Mouse (Mus musculus): ENCODE measurements at regions not wholly inside any gene's neighbourhood (a gene's known extent, or its start where the extent isn't known, plus 50 kb on each side); places are given as distances from the start of the nearest gene placed in this dataset.

DNA sequence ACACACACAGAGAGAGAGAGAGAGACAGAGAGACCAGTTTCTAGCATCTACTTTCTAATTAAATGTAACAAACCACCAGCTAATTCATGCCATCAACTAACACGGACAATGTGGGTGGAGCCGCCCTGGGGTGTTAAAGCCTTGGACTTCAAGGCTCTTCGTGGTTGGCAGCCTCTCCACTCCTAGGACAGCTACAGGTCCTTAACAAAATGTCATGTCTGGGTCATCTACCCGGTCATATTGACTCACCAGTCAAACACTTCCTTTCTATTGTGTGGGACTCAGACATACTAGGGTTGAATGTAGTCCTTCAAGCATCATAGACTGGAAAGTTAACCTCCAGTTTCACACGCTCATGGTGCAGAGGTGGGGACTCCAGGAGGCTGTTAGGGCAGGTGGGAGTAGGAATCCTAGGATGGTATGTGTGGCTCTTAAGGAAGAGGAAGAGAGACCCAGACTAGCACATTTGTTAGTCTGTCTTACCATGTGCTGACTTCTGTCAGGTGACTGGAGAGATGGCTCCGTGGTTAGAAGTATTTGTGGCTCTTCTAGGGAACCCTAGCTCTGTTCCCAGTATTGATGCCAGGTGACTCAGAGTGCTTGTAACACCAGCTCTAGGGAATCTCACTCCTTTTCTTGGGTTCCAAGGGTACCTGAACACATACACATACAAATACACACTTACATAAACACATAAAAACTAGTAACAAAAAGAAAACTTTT, 155.7 kb upstream of the Rreb1 start:
- ATAC-seq (replicated peaks; ENCODE audit: low FRiP score, low read depth): no peak
- no peak for DNase-seq (ENCODE audit: low spot score)
- Histone ChIP-seq H3K4me1 (replicated peaks; ENCODE audit: insufficient read depth, low read length) (peaks cover 9% of the 10 kb centered on the region), H3K9ac (ENCODE audit: low read depth, low read length) (no peak overlapping the region), H3K4me3 (replicated peaks; ENCODE audit: low read depth, low read length) (no peak overlapping the region), H3K9me3 (replicated peaks; ENCODE audit: low read length) (no peaks in the 10 kb centered on the region), H3K36me3 (ENCODE audit: insufficient read depth, low read length) (no peaks in the 10 kb centered on the region), H3K4me2 (ENCODE audit: low read length) (no peak overlapping the region), H3K27ac (no peak overlapping the region), H3K27me3 (ENCODE audit: insufficient read depth, low read length) (no peaks in the 10 kb centered on the region)
- no peak for TF ChIP-seq CTCF (IDR thresholded peaks at IDR 0.05; ENCODE audit: low read depth)
- 47% methylated on average over 6 of the region's 6 CpGs for WGBS

DNA sequence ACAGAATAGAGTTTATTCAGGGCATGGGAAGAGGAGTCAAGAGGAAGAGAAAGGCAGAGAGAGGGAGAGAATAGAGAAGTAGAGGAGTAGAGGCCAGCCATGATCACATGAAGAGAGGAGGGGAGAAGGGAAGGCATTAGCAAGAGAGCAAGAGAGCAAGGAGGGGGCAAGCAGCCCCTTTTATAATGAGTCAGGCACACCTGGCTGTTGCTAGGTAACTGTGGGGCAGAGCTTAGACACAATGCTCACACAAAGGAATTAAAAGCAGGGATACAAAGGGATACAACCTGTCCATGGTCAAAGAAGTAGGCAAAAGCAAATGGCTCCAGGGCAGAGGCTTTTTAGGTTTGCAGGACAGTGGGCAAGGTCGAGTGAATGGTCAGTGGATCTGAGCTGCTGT, 153.5 kb upstream of the Rreb1 start:
- WGBS: 65% methylated on average over 1 of the region's 1 CpGs
- ATAC-seq (replicated peaks; ENCODE audit: low FRiP score, low read depth) (no peak), DNase-seq (ENCODE audit: low spot score) (no peak)
- Histone ChIP-seq H3K36me3 (ENCODE audit: insufficient read depth, low read length) (no peaks in the 10 kb centered on the region), H3K4me3 (replicated peaks; ENCODE audit: low read depth, low read length) (no peak overlapping the region), H3K9ac (ENCODE audit: low read depth, low read length) (no peak overlapping the region), H3K4me1 (replicated peaks; ENCODE audit: insufficient read depth, low read length) (peaks cover 8% of the 10 kb centered on the region), H3K9me3 (replicated peaks; ENCODE audit: low read length) (no peaks in the 10 kb centered on the region), H3K27ac (no peak overlapping the region), H3K27me3 (ENCODE audit: insufficient read depth, low read length) (no peaks in the 10 kb centered on the region), H3K4me2 (ENCODE audit: low read length) (no peak overlapping the region)
- TF ChIP-seq CTCF (IDR thresholded peaks at IDR 0.05; ENCODE audit: low read depth): no peak

DNA sequence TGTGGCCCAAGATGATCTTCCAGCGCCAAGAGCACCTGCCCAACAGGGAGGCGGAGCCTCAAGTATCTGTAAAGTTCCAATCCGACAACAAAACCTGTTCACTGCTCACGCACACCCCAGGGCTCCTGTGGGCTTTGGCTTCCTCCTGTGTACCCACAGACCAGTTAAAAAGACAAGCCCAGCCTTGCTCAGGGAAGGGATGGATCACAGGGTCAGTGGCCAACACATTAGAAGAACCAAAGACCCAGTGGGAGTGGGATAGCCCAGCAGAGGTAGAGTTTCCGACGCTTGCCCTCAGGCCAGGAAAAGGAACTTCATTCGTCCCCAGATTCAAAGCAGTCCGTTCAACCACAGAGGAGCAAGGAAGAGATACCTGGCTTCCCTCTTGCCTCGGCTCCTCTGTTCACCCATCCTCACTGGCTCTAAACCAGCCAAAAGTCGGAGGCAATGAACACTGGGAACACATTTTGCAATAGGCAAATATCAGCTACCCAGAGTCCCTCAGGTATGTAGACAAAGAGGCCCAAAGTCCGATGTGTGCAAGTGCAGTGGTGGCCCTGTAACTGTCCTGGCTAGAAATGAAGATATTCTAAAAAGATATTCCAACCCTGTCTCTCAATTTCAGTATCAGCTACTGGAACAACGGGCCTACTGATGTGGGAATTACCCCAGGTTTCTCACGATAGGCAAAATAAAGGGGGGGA, 152.5 kb upstream of the Rreb1 start:
- Histone ChIP-seq H3K36me3 (ENCODE audit: insufficient read depth, low read length) (no peaks in the 10 kb centered on the region), H3K27me3 (ENCODE audit: insufficient read depth, low read length) (no peaks in the 10 kb centered on the region), H3K4me1 (replicated peaks; ENCODE audit: insufficient read depth, low read length) (no peaks in the 10 kb centered on the region), H3K27ac (no peak overlapping the region), H3K9me3 (replicated peaks; ENCODE audit: low read length) (no peaks in the 10 kb centered on the region), H3K9ac (ENCODE audit: low read depth, low read length) (no peak overlapping the region), H3K4me2 (ENCODE audit: low read length) (no peak overlapping the region), H3K4me3 (replicated peaks; ENCODE audit: low read depth, low read length) (no peak overlapping the region)
- TF ChIP-seq CTCF (IDR thresholded peaks at IDR 0.05; ENCODE audit: low read depth): no peak
- DNase-seq (ENCODE audit: low spot score): no peak
- ATAC-seq (replicated peaks; ENCODE audit: low FRiP score, low read depth): no peak
- 89% methylated on average over 13 of the region's 13 CpGs for WGBS

DNA sequence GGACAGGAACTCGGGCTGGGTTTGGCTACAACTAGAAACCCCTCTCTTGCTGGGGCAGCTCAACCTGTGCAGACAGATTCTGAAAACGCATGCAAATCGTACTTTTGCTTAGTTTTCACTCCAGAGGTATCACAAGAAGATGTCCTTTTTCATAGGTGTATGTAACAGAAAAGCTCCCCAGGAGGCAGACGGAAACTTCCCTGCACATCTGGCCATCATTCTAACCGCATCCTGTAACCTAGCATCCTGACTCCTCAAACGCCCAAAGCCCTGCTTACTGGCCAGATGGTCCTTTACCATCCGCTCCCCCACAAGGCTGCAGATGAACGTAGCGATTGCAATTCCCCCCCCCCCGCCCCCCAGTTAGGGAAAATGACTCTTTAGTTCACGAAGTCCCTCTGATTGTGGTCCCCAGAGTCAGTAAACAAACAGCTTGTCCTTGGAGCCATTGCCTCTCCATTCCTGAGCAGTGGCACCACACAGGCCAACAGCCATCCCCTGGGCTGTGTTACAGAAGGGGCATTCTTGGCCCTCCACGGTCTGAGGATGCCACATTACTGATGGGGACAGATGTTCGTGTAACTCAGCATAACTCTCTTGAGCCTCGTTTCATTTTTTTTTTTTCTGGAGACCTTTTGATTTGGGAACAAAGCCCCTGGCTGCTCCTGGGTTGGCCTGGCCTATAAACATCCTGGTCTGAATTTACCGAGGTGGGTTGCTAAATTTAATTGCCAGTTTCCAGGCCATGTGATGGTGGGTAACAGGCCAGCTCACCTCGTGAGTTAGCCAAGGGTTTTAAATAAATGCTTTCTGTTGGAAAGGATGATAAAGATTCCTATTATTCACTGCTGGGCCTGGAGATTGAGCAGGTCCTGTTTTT, 149.6 kb upstream of the Rreb1 start:
- 58% methylated on average over 16 of the region's 16 CpGs for WGBS
- no peak for ATAC-seq (replicated peaks; ENCODE audit: low FRiP score, low read depth)

DNA sequence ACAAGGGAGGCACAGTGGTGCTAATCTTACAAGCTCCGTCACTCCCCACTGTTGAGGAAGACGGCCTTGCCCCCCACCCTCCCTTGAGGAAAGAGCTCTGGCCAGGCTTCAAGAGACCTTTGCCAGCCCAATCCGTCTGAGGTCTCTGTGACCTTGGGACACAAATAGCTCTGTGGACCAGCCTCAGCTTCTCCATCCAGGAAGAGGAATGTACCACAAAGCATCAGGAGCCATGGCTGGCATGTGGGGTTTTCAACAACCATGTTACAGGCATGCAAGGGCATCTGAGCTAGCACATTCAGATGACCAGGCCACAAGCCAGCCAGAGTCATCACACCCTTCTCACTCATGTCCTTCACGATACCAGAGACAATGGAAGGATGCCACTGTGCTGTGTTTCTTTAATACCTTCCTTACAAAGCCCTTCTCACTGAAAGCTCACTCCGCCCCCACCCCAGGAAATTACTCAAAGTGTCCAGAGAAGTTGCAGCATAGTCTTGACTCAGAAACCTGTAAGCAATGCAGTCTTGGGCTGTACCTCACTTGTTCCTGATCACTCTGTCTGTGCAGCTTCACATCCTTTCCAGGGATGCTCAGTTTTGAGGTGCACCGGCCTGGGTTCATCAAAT, 148.8 kb upstream of the Rreb1 start:
- ATAC-seq (replicated peaks; ENCODE audit: low FRiP score, low read depth) (no peak), DNase-seq (ENCODE audit: low spot score) (no peak)
- H3K4me3 ChIP-seq (replicated peaks; ENCODE audit: low read depth, low read length): no peak overlapping the region
- H3K9me3 ChIP-seq (replicated peaks; ENCODE audit: low read length): no peaks in the 10 kb centered on the region
- no peaks in the 10 kb centered on the region for H3K36me3 ChIP-seq (ENCODE audit: insufficient read depth, low read length)
- no peak for TF ChIP-seq CTCF (IDR thresholded peaks at IDR 0.05; ENCODE audit: low read depth)
- H3K27ac ChIP-seq: no peak overlapping the region
- WGBS: 73% methylated on average over 6 of the region's 6 CpGs
- no peak overlapping the region for H3K9ac ChIP-seq (ENCODE audit: low read depth, low read length)
- no peak overlapping the region for H3K4me2 ChIP-seq (ENCODE audit: low read length)
- no peaks in the 10 kb centered on the region for H3K4me1 ChIP-seq (replicated peaks; ENCODE audit: insufficient read depth, low read length)
- H3K27me3 ChIP-seq (ENCODE audit: insufficient read depth, low read length): no peaks in the 10 kb centered on the region

More for the DNA sequence above, 149.6 kb upstream of the Rreb1 start:
- TF ChIP-seq CTCF (IDR thresholded peaks at IDR 0.05; ENCODE audit: low read depth): no peak
- Histone ChIP-seq H3K36me3 (ENCODE audit: insufficient read depth, low read length) (no peaks in the 10 kb centered on the region), H3K4me3 (replicated peaks; ENCODE audit: low read depth, low read length) (no peak overlapping the region), H3K9ac (ENCODE audit: low read depth, low read length) (no peak overlapping the region), H3K27me3 (ENCODE audit: insufficient read depth, low read length) (no peaks in the 10 kb centered on the region), H3K4me2 (ENCODE audit: low read length) (no peak overlapping the region), H3K27ac (no peak overlapping the region), H3K4me1 (replicated peaks; ENCODE audit: insufficient read depth, low read length) (no peaks in the 10 kb centered on the region), H3K9me3 (replicated peaks; ENCODE audit: low read length) (no peaks in the 10 kb centered on the region)
- DNase-seq (ENCODE audit: low spot score): no peak

All from kidney, postnatal 0 days (tissue).